Mouse (Mus musculus): Measurements from ENCODE around the gene Olfr114.

DNA sequence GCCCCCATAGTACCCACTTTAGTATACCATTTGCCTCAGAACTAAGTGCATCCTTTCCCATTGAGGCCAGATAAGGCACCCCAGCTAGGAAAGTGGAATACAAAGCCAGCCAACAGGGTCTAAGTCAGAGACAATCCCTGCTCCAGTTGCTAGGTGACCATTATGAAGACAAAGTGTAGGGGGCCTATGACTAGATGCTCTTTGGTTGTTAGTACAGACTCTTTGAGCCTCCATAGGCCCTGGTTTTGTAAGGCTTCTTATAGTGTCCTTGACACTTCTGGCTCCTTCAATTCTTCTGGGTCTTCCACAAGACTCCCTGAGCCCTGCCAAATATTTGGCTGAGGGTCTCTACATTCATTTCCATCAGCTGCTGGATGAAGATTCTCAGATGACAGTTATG lies 23.2 kb downstream of the Olfr114 start, which contains the start of gene Olfr112:
- TF ChIP-seq CTCF (IDR thresholded peaks at IDR 0.05; ENCODE audit: borderline replicate concordance, control insufficient read depth, extremely low read depth, insufficient read depth, low read length, poor library complexity) (no peak), POLR2A (IDR thresholded peaks at IDR 0.05; ENCODE audit: control insufficient read depth, extremely low read depth, insufficient read depth, low read length, poor library complexity) (no peak)
